Mouse (Mus musculus) spleen, adult 2 months (tissue): Measurements from ENCODE around the gene Tcf3.

ENCODE experiments used
- CTCF ChIP-seq: fragments of 200-500 bp; IDR thresholded peaks from 2 replicates; pipeline ENCODE4 v1.5.1; 2011; ENCODE audit warnings: mild to moderate bottlenecking, inconsistent platforms; ENCODE audit not compliant: insufficient read depth, insufficient read length, insufficient replicate concordance; ENCODE audit errors: extremely low read depth
- POLR2A ChIP-seq: fragments of 200-500 bp; IDR thresholded peaks from 2 replicates; pipeline ENCODE4 v1.6.1; 2011; ENCODE audit warnings: low read depth, low read length, inconsistent platforms

GRCm38 (mm10) chr10:80419419-80419818, 14.0 kb downstream of the Tcf3 start:
- TF ChIP-seq CTCF, result no peak
- TF ChIP-seq POLR2A, result no peak
